Mouse (Mus musculus): ENCODE results near the gene Dgka.

- TF ChIP-seq CTCF (IDR thresholded peaks at IDR 0.05; ENCODE audit: extremely low read depth, insufficient read depth, low read length) (no peak), POLR2A (IDR thresholded peaks at IDR 0.05; ENCODE audit: extremely low read depth, insufficient read depth, low read length) (no peak)
These were observed 47.5 kb downstream of the Dgka start for GRCm38 (mm10) chr10:128697072-128697725.

Measured in cortical plate, adult 2 months (tissue).